Mouse (Mus musculus): Measurements from ENCODE around the gene Afap1.

- TF ChIP-seq SIN3A (IDR thresholded peaks at IDR 0.05; ENCODE audit: low read length) (no peak), POLR2A (IDR thresholded peaks at IDR 0.05; ENCODE audit: control insufficient read depth in 1 of 2, insufficient read depth in 1 of 2, low read depth in 1 of 2, low read length in 2 of 2, poor library complexity in 1 of 2) (no peak), EP300 (IDR thresholded peaks at IDR 0.05; ENCODE audit: low read depth in 1 of 2, low read length in 2 of 2) (no peak), CTCF (IDR thresholded peaks at IDR 0.05 in 2 of 3, conservative IDR thresholded peaks at IDR 0.05 in 1 of 3; ENCODE audit: control insufficient read depth in 1 of 3, insufficient read depth in 1 of 3, low read depth in 2 of 3, low read length in 3 of 3, poor library complexity in 1 of 3, severe bottlenecking in 1 of 3) (no peak; a peak in 1 of 6 replicates), POLR2AphosphoS2 (IDR thresholded peaks at IDR 0.05; ENCODE audit: low read length) (no peak), RAD21 (IDR thresholded peaks at IDR 0.05; ENCODE audit: low read depth, low read length) (no peak), MAZ (IDR thresholded peaks at IDR 0.05; ENCODE audit: low read depth, low read length) (no peak), ZNF384 (IDR thresholded peaks at IDR 0.05; ENCODE audit: low read depth, low read length) (no peak), POLR2AphosphoS5 (IDR thresholded peaks at IDR 0.05; ENCODE audit: borderline replicate concordance, low read depth, low read length) (no peak), ZC3H11A (IDR thresholded peaks at IDR 0.05; ENCODE audit: low read depth, low read length) (no peak)
Observed at GRCm38 (mm10) chr5:36018366-36018765, 125.2 kb downstream of the Afap1 start.
